Mouse (Mus musculus) erythroblast, embryonic 14.5 days (primary cell): Measurements from ENCODE around the gene Ntrk1.

Experiments used
- GATA1 ChIP-seq: IDR thresholded peaks from 2 replicates; pipeline ENCODE4 v1.6.1; 2012; ENCODE audit warnings: low read length, inconsistent platforms, mixed read lengths
- TAL1 ChIP-seq: IDR thresholded peaks from 3 replicates; pipeline ENCODE4 v1.6.1; 2012; ENCODE audit warnings: low read length, inconsistent platforms, mixed read lengths

- TF ChIP-seq GATA1: no peak
- TF ChIP-seq TAL1: no peak
Measured at GRCm38 (mm10) chr3:87816166-87816565, 21.2 kb upstream of the Ntrk1 start.
